Mouse (Mus musculus): ENCODE measurements at regions not wholly inside any gene's neighbourhood (a gene's known extent, or its start where the extent isn't known, plus 50 kb on each side); places are given as distances from the start of the nearest gene placed in this dataset.
A peak's percentile ranks its signal among the peaks of the same experiment; 100 is the strongest.

DNA sequence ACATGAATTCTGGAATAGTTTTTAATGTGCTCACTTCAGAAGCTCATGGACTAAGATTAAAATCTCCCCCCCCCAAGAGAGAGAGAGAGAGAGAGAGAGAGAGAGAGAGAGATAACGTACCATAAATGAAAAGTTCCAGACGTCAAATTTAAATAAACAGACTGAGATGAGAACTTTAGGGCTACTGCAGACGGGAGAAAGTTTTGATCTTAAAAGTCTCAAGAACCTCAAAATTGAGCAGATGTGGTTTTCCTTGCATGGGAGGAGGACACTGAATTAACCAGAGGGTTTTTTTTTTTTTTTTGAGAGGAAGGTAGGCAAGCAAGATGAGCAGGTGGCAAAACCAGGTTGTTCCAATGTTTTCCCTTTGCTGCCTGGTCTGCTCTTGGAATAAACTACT lies 108.0 kb upstream of the 4933412E24Rik start:
- Histone ChIP-seq H3K4me1 (replicated peaks; ENCODE audit: control insufficient read depth, insufficient read depth, low read length) (no peaks in the 10 kb centered on the region), H3K4me3 (replicated peaks; ENCODE audit: low read length) (no peak overlapping the region), H3K9me3 (ENCODE audit: control insufficient read depth, low read length) (no peaks in the 10 kb centered on the region), H3K36me3 (replicated peaks; ENCODE audit: control insufficient read depth, insufficient read depth) (no peaks in the 10 kb centered on the region), H3K27me3 (ENCODE audit: control insufficient read depth, insufficient read depth, low read length) (no peaks in the 10 kb centered on the region), H3K4me2 (replicated peaks) (no peak overlapping the region), H3K27ac (no peak overlapping the region), H3K9ac (no peak overlapping the region)
- ATAC-seq (ENCODE audit: low FRiP score) = no peak
- 94% methylated on average over 3 of the region's 3 CpGs for WGBS
- no peak for DNase-seq (ENCODE audit: low spot score)

- H3K4me1 ChIP-seq (replicated peaks; ENCODE audit: control insufficient read depth, insufficient read depth, low read length) = no peaks in the 10 kb centered on the region
- no peaks in the 10 kb centered on the region for H3K27me3 ChIP-seq (ENCODE audit: control insufficient read depth, insufficient read depth, low read length)
- no peak overlapping the region for H3K4me2 ChIP-seq (replicated peaks)
- WGBS = 88% methylated on average over 1 of the region's 1 CpGs
- H3K36me3 ChIP-seq (replicated peaks; ENCODE audit: control insufficient read depth, insufficient read depth) = no peaks in the 10 kb centered on the region
- DNase-seq (ENCODE audit: low spot score) (no peak), ATAC-seq (ENCODE audit: low FRiP score) (no peak)
- no peak overlapping the region for H3K9ac ChIP-seq
- no peaks in the 10 kb centered on the region for H3K9me3 ChIP-seq (ENCODE audit: control insufficient read depth, low read length)
- no peak overlapping the region for H3K27ac ChIP-seq
- no peak overlapping the region for H3K4me3 ChIP-seq (replicated peaks; ENCODE audit: low read length)
Observed at GRCm38 (mm10) chr15:60119926-60120325, 103.5 kb upstream of the 4933412E24Rik start.

GRCm38 (mm10) chr15:60111885-60112284 lies 95.5 kb upstream of the 4933412E24Rik start:
- no peak overlapping the region for H3K27ac ChIP-seq
- H3K4me3 ChIP-seq (replicated peaks; ENCODE audit: low read length) = no peak overlapping the region
- no peaks in the 10 kb centered on the region for H3K36me3 ChIP-seq (replicated peaks; ENCODE audit: control insufficient read depth, insufficient read depth)
- H3K4me2 ChIP-seq (replicated peaks) = no peak overlapping the region
- no peak for DNase-seq (ENCODE audit: low spot score)
- H3K27me3 ChIP-seq (ENCODE audit: control insufficient read depth, insufficient read depth, low read length) = no peaks in the 10 kb centered on the region
- H3K9me3 ChIP-seq (ENCODE audit: control insufficient read depth, low read length) = no peaks in the 10 kb centered on the region
- no peak overlapping the region for H3K9ac ChIP-seq
- ATAC-seq (ENCODE audit: low FRiP score) = no peak
- no peaks in the 10 kb centered on the region for H3K4me1 ChIP-seq (replicated peaks; ENCODE audit: control insufficient read depth, insufficient read depth, low read length)
- 91% methylated on average over 3 of the region's 3 CpGs for WGBS

GRCm38 (mm10) chr15:60111046-60111445 lies 94.6 kb upstream of the 4933412E24Rik start:
- Histone ChIP-seq H3K4me2 (replicated peaks) (no peak overlapping the region), H3K9me3 (ENCODE audit: control insufficient read depth, low read length) (no peaks in the 10 kb centered on the region), H3K9ac (no peak overlapping the region), H3K27ac (no peak overlapping the region), H3K27me3 (ENCODE audit: control insufficient read depth, insufficient read depth, low read length) (no peaks in the 10 kb centered on the region), H3K4me1 (replicated peaks; ENCODE audit: control insufficient read depth, insufficient read depth, low read length) (no peaks in the 10 kb centered on the region), H3K36me3 (replicated peaks; ENCODE audit: control insufficient read depth, insufficient read depth) (no peaks in the 10 kb centered on the region), H3K4me3 (replicated peaks; ENCODE audit: low read length) (no peak overlapping the region)
- ATAC-seq (ENCODE audit: low FRiP score) (no peak), DNase-seq (ENCODE audit: low spot score) (no peak)
- 79% methylated on average over 4 of the region's 4 CpGs for WGBS

- Histone ChIP-seq H3K4me3 (replicated peaks; ENCODE audit: low read length) (no peak overlapping the region), H3K27me3 (ENCODE audit: control insufficient read depth, insufficient read depth, low read length) (no peaks in the 10 kb centered on the region), H3K27ac (no peak overlapping the region), H3K9ac (no peak overlapping the region), H3K9me3 (ENCODE audit: control insufficient read depth, low read length) (no peaks in the 10 kb centered on the region), H3K36me3 (replicated peaks; ENCODE audit: control insufficient read depth, insufficient read depth) (no peaks in the 10 kb centered on the region), H3K4me2 (replicated peaks) (no peak overlapping the region), H3K4me1 (replicated peaks; ENCODE audit: control insufficient read depth, insufficient read depth, low read length) (no peaks in the 10 kb centered on the region)
- WGBS = 87% methylated on average over 2 of the region's 2 CpGs
- ATAC-seq (ENCODE audit: low FRiP score) (no peak), DNase-seq (ENCODE audit: low spot score) (no peak)
Observed at GRCm38 (mm10) chr15:60104126-60104525, 87.7 kb upstream of the 4933412E24Rik start.

- Histone ChIP-seq H3K9me3 (ENCODE audit: control insufficient read depth, low read length) (no peaks in the 10 kb centered on the region), H3K4me1 (replicated peaks; ENCODE audit: control insufficient read depth, insufficient read depth, low read length) (no peaks in the 10 kb centered on the region), H3K36me3 (replicated peaks; ENCODE audit: control insufficient read depth, insufficient read depth) (no peaks in the 10 kb centered on the region), H3K27ac (no peak overlapping the region), H3K4me2 (replicated peaks) (no peak overlapping the region), H3K9ac (no peak overlapping the region), H3K27me3 (ENCODE audit: control insufficient read depth, insufficient read depth, low read length) (no peaks in the 10 kb centered on the region), H3K4me3 (replicated peaks; ENCODE audit: low read length) (no peak overlapping the region)
- no peak for ATAC-seq (ENCODE audit: low FRiP score)
- 91% methylated on average over 4 of the region's 4 CpGs for WGBS
- DNase-seq (ENCODE audit: low spot score) = no peak
Observed at GRCm38 (mm10) chr15:60101485-60102280, 85.3 kb upstream of the 4933412E24Rik start.

GRCm38 (mm10) chr15:60097141-60097540 lies 80.7 kb upstream of the 4933412E24Rik start:
- H3K36me3 ChIP-seq (replicated peaks; ENCODE audit: control insufficient read depth, insufficient read depth) = no peaks in the 10 kb centered on the region
- WGBS = 15% methylated on average over 4 of the region's 4 CpGs
- no peaks in the 10 kb centered on the region for H3K9me3 ChIP-seq (ENCODE audit: control insufficient read depth, low read length)
- peak; percentile 77 for DNase-seq (ENCODE audit: low spot score)
- no peak overlapping the region for H3K4me2 ChIP-seq (replicated peaks)
- H3K27ac ChIP-seq = no peak overlapping the region
- no peaks in the 10 kb centered on the region for H3K4me1 ChIP-seq (replicated peaks; ENCODE audit: control insufficient read depth, insufficient read depth, low read length)
- no peaks in the 10 kb centered on the region for H3K27me3 ChIP-seq (ENCODE audit: control insufficient read depth, insufficient read depth, low read length)
- no peak overlapping the region for H3K9ac ChIP-seq
- ATAC-seq (ENCODE audit: low FRiP score) = peak; percentile 70; the same call in 1 of the 2 replicates
- no peak overlapping the region for H3K4me3 ChIP-seq (replicated peaks; ENCODE audit: low read length)

- no peak for ATAC-seq (ENCODE audit: low FRiP score)
- Histone ChIP-seq H3K4me2 (replicated peaks) (no peak overlapping the region), H3K9me3 (ENCODE audit: control insufficient read depth, low read length) (no peaks in the 10 kb centered on the region), H3K4me3 (replicated peaks; ENCODE audit: low read length) (no peak overlapping the region), H3K4me1 (replicated peaks; ENCODE audit: control insufficient read depth, insufficient read depth, low read length) (no peaks in the 10 kb centered on the region), H3K27ac (no peak overlapping the region), H3K36me3 (replicated peaks; ENCODE audit: control insufficient read depth, insufficient read depth) (no peaks in the 10 kb centered on the region), H3K27me3 (ENCODE audit: control insufficient read depth, insufficient read depth, low read length) (no peaks in the 10 kb centered on the region), H3K9ac (no peak overlapping the region)
- 93% methylated on average over 4 of the region's 4 CpGs for WGBS
- no peak for DNase-seq (ENCODE audit: low spot score)
Observed at GRCm38 (mm10) chr15:60096131-60096530, 79.7 kb upstream of the 4933412E24Rik start.

- no peaks in the 10 kb centered on the region for H3K4me1 ChIP-seq (replicated peaks; ENCODE audit: control insufficient read depth, insufficient read depth, low read length)
- H3K4me3 ChIP-seq (replicated peaks; ENCODE audit: low read length) = no peak overlapping the region
- no peaks in the 10 kb centered on the region for H3K27me3 ChIP-seq (ENCODE audit: control insufficient read depth, insufficient read depth, low read length)
- H3K4me2 ChIP-seq (replicated peaks) = no peak overlapping the region
- H3K27ac ChIP-seq = no peak overlapping the region
- ATAC-seq (ENCODE audit: low FRiP score) = no peak
- H3K9me3 ChIP-seq (ENCODE audit: control insufficient read depth, low read length) = no peaks in the 10 kb centered on the region
- H3K9ac ChIP-seq = no peak overlapping the region
- WGBS = 88% methylated on average over 5 of the region's 5 CpGs
- DNase-seq (ENCODE audit: low spot score) = no peak
- no peaks in the 10 kb centered on the region for H3K36me3 ChIP-seq (replicated peaks; ENCODE audit: control insufficient read depth, insufficient read depth)
Observed at GRCm38 (mm10) chr15:60089921-60090320, 73.5 kb upstream of the 4933412E24Rik start.

Measured in hindbrain, embryonic 14.5 days (tissue).